Mouse (Mus musculus): Measurements from ENCODE around the gene Msh3. TPM values are rescaled to one million over a fixed set of nuclear protein-coding genes. Genes with fewer than 3 reads are reported as not detected.
A peak's percentile ranks its signal among the peaks of the same experiment; 100 is the strongest.
"Not testable (repeated sequence)": the region's sequence is repeated elsewhere in the genome, so short reads cannot be mapped to it uniquely, and the experiment has no call there.

The Msh3 gene
- 10 to 100 TPM in 1 of 2 experiments, 1 to 10 TPM in 1; 8.0 to 10.3 TPM for total RNA-seq (2021)

DNA sequence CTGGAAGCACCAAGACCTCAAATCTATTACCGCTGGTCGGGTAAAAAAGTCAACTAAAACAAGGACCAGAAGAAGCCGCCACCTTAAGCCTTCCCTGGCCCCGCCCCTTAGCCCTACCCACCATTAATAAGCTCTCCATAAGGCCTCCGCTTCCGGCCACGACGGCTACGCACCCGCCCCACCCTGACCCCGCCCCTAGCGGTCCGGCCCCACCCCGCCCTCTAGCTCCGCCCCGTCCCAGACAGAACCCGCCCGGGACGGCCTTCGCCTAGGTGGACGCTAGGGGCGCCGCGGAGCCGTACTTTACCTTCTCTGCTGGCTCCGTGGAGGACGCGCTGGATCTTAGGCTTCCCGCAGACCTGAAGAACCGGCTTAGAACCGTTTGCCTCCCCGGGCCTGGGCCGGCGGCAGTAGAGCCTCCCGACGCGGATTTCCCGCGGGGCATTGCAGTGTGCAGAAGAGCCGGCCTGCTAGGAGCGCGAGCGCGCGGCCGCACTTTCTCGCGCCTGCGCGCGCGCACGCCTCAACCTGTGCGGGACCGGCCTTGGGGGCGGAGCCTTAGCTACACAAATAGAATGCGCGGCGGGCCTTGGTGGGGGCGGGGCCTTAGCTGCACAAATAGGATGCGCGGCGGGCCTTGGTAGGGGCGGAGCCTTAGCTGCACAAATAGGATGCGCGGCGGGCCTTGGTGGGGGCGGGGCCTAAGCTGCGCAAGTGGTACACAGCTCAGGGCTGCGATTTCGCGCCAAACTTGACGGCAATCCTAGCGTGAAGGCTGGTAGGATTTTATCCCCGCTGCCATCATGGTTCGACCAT lies at the start of gene Msh3, which contains the start of gene Dhfr:
TSS of gene Msh3 (minus strand) at position 548 of the 816 bp plus-strand sequence.
TSS of gene Dhfr (plus strand) at position 271 of the 816 bp plus-strand sequence.
- DNase-seq (ENCODE audit: low spot score), result peak; percentile 92
- intact Hi-C loops (cut with DNase I), result loop anchor here (5.0 kb wide), 1 partner anchor 388 kb away; no protein-coding TSS in a partner anchor

DNA sequence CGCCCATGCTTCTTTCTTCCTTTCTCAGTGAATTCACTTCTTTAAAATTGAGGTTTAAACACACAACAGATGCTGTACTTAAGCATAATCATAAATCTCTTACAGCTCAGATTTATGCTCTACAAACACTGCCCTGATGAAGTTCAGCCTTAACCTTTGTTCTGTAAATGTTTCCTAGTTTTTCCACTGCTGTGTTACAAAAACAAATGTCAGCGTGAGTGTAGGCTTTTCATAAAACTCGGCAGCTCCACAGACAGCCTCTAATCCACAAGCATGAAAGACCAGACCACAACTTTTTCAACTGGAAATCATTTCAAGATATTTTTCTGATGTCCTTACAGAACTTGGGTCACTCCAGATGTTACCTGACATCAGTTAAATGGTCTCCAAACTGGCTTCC lies 48.7 kb upstream of the Msh3 start:
- intact Hi-C loops (cut with DNase I), result no loop called here
- no peak for DNase-seq (ENCODE audit: low spot score)

GRCm38 (mm10) chr13:92402063-92402462 lies 47.3 kb upstream of the Msh3 start:
- no peak for DNase-seq (ENCODE audit: low spot score)
- intact Hi-C loops (cut with DNase I), result no loop called here

DNA sequence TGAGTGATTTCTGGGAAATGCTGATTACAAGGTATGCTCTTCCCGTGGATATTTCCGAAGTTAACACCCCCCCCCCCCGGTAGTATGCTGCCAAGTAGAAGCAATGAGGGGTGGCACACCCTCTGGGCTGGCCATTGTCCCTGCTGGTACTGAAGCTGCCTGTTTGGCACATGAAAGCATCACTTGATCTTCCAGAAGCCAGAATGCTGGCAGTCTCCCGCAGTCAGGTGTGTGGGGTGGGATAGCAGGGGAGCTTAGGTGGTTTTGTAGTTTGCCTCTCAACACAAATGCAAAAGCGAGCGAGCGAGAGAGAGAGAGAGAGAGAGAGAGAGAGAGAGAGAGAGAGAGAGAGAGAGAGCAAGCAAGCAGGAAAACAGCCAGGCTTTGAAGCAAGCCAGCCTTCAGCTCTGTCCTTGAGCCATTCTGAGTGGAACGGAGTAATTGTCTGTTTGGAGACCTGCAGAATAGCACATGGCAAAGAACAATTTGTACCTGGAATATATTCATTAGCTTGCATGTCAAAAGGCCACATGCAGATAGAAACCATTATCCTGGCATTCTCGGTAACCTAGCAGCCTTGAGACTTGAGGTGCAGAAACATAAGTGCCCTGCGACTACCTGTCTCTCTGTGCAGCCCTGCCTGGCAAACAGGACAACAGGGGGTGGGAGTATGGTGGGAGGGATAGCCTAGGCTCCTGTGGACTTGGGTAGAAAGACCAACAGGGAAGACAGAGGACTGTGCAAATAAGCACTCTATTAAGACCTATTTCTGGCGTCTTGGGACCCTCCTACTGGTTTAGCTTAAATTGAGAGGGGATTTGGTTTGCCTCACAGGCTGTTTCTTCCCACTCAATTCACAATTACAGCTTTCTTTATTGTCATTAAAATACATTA lies 43.9 kb upstream of the Msh3 start:
- intact Hi-C loops (cut with DNase I), result no loop called here
- DNase-seq (ENCODE audit: low spot score), result no peak

- intact Hi-C loops (cut with DNase I), result no loop called here
- no peak for DNase-seq (ENCODE audit: low spot score)
Measured at GRCm38 (mm10) chr13:92393047-92393661, 38.4 kb upstream of the Msh3 start.

GRCm38 (mm10) chr13:92387367-92387766 lies 32.6 kb upstream of the Msh3 start:
- intact Hi-C loops (cut with DNase I), result no loop called here
- DNase-seq (ENCODE audit: low spot score), result no peak

DNA sequence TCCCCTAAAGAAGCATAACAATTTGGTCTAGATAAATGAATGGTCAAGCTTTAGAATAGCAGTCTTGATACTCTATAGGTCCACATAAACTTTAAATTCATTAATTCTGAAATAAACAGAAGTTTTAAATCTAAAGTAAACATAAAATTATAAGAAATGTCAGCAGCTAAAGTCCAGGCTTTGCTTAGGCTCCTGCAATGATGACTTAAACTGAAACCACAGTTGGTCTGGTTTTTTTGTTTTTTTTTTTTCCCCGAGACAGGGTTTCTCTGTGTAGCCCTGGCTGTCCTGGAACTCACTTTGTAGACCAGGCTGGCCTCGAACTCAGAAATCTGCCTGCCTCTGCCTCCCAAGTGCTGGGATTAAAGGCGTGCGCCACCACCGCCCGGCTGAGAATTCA lies 16.7 kb upstream of the Msh3 start:
- intact Hi-C loops (cut with DNase I); DNase-seq (ENCODE audit: low spot score): not testable (repeated sequence)

GRCm38 (mm10) chr13:92370811-92371210 lies 16.0 kb upstream of the Msh3 start:
- intact Hi-C loops (cut with DNase I), result no loop called here
- no peak for DNase-seq (ENCODE audit: low spot score)

- DNase-seq (ENCODE audit: low spot score), result no peak
- intact Hi-C loops (cut with DNase I), result no loop called here
Measured at GRCm38 (mm10) chr13:92365312-92365711, 10.5 kb upstream of the Msh3 start.

DNA sequence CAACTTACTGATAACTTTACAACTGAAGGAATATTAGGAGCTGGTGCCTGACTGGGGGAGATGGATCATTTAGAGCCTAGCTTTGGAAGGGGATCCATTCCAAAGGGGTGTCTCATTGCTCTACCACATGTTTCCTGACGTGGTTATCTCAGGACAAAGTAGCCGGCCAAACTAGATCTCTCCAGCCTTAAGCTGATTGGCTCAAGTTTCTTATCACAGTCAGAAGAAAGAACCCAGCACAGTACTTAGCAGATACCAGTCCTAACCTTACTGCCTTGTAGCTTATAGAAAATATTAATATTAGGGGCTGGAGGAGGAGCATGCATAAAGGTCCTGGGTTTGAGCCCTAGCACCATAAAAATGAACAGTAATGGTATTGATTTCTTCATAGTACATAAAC lies 6.8 kb upstream of the Msh3 start:
- intact Hi-C loops (cut with DNase I), result no loop called here
- no peak for DNase-seq (ENCODE audit: low spot score)

- intact Hi-C loops (cut with DNase I), result loop anchor here (2.0 to 5.0 kb wide), 2 partner anchors 125 to 385 kb away; no protein-coding TSS in a partner anchor
- DNase-seq (ENCODE audit: low spot score), result no peak
Measured at GRCm38 (mm10) chr13:92357644-92358043, 2.8 kb upstream of the Msh3 start.

GRCm38 (mm10) chr13:92356376-92356775 lies 1.6 kb upstream of the Msh3 start:
- intact Hi-C loops (cut with DNase I), result loop anchor here (2.0 to 5.0 kb wide), 2 partner anchors 126 to 386 kb away; no protein-coding TSS in a partner anchor
- no peak for DNase-seq (ENCODE audit: low spot score)

GRCm38 (mm10) chr13:92355272-92355643 lies 455 bp upstream of the Msh3 start:
- DNase-seq (ENCODE audit: low spot score), result no peak

DNA sequence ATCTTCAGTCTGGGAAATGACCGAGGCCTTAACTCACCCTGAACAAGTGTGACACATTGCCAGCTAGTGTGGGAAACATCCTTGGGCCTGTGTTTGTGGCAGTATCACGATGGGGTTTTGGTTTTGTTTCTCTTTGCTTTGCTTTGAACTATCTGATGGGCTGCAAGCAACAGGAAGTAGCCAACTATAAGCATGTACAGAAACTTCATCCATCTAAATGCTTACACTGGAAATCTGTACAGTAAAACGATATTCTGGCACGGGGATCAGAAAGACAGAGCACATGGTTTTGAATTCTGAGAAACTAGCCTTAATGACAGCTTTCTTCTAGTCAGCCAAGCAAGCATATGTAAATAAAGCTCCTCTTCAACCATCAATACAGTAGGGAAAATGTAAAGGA lies 847 bp downstream of the Msh3 start:
- DNase-seq (ENCODE audit: low spot score), result no peak
- intact Hi-C loops (cut with DNase I), result no loop called here

More at GRCm38 (mm10) chr13:92355272-92355643, 455 bp upstream of the Msh3 start:
- intact Hi-C loops (cut with DNase I), result loop anchor here (5.0 kb wide), 1 partner anchor 387 kb away; no protein-coding TSS in a partner anchor

GRCm38 (mm10) chr13:92351100-92351499 lies 3.7 kb downstream of the Msh3 start:
- intact Hi-C loops (cut with DNase I), result no loop called here
- no peak for DNase-seq (ENCODE audit: low spot score)

DNA sequence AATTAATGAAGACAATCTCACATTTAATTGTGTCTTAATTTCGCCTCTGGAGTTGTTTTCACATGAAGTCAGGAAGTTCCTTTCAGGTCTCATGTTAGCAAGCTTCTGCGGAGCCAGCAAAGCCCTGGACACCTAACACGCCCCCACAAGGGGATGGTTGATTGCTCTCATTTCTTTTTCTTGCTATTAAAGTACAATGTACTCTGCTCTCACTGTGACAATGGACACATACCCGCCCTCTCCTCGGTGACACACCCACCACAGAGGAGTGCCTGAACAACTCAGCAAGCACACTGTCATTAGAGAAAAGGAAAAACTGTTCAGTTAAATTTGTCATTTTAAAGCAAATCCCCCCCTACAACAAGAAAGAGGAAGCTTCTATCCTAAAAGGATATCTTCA lies 8.5 kb downstream of the Msh3 start:
- intact Hi-C loops (cut with DNase I), result no loop called here
- DNase-seq (ENCODE audit: low spot score), result no peak

GRCm38 (mm10) chr13:92344033-92344432 lies 10.8 kb downstream of the Msh3 start:
- intact Hi-C loops (cut with DNase I), result no loop called here
- no peak for DNase-seq (ENCODE audit: low spot score)

DNA sequence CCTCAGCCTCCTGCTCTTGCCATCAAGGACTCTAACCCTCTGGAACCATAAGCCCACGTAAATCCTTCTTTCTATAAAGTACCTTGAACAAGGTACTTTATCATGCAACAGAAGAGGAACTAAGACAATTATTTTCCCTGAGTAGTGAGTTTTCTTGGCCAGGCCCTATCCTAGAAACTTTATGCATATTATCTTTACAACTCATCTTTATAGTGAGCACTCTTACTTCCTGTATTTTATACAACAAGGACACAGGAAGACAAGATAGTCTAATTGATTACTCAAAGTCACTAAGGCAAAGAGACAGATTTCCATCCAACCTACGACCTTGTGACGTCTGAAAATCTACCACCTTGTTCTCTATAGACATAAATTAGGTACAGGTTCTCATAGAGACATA lies 15.0 kb downstream of the Msh3 start:
- intact Hi-C loops (cut with DNase I), result loop anchor here (5.0 kb wide), 1 partner anchor 532 kb away; the partner anchor contains the start of gene Zcchc9

GRCm38 (mm10) chr13:92337773-92338462 lies 16.9 kb downstream of the Msh3 start:
- intact Hi-C loops (cut with DNase I), result loop anchor here (1.0 to 5.0 kb wide), 2 partner anchors 429 to 531 kb away; partner anchors contain the start of gene Zcchc9
- no peak for DNase-seq (ENCODE audit: low spot score)

More for the DNA sequence above, 15.0 kb downstream of the Msh3 start:
- DNase-seq (ENCODE audit: low spot score), result no peak
